Mouse (Mus musculus) spleen, embryonic (tissue): Measurements from ENCODE around the gene Nop56.

Experiments
- CTCF ChIA-PET: fragments of 350-600 bp; sonication (Branson Sonifier 250); formaldehyde crosslinking; loops from one replicate; lab custom pipeline; 2022; lab: Charles Lee

Nop56 gene

DNA sequence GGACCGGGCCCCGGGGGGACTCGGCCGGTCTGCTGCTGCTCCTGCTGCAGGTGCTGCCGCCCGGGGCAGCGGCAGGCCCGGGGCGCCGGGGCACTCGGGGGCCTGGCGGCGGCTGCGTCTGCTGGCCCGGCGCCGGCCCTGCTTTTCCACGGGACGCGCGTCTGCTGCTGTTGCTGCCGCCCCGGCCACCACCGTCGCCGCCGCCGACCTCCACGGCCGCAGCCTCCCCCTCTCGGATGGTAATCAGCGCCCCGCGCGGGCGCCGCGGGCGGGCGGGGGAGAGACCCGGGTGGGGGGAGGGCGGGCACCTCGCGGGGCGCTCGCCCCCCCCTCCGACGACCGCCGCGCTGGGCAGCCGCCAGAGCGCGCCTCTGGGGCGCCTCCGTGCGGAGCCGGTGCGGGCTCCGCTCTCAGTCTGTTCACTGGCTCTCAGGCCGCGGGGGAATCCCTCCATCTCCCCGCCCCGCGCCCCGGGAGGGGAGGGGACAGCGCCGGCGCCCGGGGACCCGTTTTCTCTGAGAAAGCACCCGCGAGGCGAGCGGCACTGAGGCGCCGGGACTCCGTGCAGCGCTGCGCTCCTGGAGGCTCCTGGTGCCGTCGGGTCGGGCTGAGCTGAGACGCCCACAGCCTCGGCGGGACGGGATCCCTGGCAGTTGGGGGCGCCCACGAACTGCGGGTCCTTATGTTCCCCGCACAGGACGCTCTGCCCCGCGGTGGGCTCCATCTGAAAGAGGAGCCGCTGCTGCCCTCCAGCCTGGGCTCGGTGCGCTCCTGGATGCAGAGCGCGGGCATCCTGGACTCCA is 21.3 kb downstream of the Nop56 start:
- CTCF ChIA-PET: no interaction called here

DNA sequence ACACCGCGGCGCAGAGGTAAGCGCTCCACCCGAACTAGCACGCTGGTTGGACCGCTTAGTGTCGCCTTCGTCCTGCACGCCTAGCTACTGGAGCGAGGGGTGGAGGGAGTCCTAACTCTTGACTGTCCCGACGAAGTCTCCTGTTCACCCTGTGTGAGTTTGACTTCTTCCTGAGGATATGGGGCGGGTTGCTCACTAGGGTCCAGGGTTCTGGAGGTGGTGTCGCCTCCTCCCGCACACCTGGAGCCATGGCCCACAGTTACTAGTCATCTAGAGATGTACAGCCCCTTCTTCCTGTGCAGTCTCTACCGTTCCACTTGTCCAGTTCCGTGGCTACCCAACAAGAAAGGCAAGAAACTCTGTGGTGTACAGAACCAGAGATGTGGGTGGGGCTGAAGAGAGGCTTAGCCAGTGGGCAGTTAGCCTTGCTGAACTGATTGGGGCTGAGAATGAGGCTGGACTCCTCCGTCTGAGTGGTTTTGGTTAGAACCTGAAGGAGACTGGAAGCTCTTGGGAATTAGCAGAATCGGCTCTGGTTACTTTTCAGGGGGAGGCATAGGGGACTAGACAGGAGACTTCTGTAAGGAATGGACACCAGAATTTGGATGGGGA is 22.0 kb downstream of the Nop56 start:
- CTCF ChIA-PET: no interaction called here

DNA sequence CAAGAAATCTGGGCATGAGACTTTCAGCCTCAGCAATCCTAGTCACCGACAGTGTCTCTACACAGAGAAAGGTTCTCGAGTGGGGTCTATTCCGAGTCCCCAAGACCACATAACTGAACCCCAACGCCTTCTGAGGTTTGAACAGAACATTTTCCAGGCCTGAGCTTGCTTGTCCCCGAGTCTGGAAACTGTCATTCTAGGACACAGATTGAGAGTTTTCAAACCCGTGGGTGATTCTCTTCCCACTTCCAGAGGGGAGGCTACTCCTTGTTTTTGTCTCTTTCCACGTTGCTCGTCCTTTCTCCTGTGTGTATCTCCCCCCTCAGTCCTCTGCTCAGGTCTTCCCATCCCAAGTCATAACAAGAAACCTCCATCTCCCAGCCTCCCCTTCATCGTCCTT is 23.4 kb downstream of the Nop56 start:
- CTCF ChIA-PET: no interaction called here

DNA sequence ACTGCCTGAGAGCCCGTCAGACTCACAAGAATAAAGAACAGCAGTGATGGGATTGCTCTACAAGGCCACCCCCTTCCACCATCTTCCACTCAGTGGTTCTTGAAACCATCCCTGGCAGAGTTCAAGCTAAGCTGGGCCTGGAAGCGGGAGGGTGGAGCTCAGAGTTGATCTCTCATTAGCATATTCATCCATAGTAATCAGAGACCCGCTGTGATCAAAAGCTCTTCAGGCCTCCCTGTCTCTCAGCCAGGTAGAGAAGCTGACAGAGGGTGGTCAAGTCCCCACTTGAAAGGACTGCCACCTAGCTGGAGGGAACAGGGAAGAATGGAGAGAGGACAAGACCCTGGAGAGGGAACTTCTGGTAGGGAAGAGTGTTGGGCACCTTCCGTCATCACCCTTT is 28.8 kb downstream of the Nop56 start:
- CTCF ChIA-PET: no interaction called here

DNA sequence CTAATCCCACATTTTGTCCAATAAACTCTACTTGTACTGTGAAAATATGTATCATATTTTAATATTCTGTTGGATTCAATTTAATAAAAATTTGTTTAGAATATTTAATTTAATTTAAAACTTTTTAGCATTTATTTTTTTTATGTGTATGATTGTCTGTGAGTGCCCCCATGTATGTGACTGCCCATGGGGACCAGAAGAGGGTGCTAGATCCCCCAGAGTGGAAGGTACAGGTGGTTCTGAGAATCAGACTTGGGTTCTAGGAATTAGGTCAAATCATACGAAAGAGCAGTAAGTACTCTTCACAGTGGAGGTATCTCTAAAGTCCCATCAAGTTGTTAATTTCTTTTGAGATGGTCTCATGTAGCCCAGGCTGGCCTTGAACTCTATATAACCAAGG is 52.8 kb downstream of the Nop56 start:
- CTCF ChIA-PET: no interaction called here
